Mouse (Mus musculus) right cerebral cortex, adult 18-20 months (tissue): ENCODE results near the gene Dlk2.

ENCODE experiments used
- DNase-seq: peaks from one replicate; pipeline ENCODE4 v3.0.0; 2022; ENCODE audit warnings: mixed read lengths

The Dlk2 gene

GRCm38 (mm10) chr17:46297364-46298219 is at the start of gene Dlk2:
Dlk2 (plus strand) TSS chr17:46297421.
- peak; percentile 82 for DNase-seq

DNA sequence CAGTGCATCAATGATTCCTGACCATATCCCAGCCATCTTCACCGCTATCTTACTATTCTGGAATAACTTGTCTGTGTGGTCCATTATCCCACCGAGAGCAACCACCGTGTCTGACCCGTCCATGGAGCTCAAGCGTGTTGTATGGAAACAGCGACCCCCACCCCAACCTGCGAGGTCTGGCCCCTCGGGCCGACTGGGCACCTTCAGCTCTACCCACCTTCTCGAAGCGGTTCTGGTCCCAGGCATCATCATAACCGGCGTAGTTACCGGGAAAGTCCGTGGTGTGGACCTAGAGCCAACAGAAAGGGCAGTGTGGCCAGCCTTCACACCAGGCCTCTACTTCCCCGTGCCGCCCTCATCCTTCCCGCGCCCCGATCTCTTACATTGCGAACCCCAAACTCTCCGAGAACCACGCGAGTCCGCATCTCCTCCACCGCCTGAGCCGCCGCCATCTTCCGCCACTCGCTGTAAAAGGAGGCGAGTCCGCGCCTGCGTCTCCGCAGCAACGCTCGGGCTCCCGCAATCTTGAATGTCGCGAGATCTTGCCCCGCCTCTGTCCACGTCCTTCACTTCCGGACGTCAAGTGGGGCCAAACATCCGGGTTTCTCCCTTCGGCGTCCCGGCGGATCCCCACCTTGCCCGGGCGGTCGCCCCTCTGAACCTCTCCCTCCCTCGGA is 49.6 kb upstream of the Dlk2 start, which contains the start of the genes Polr1c and Yipf3:
Polr1c (minus strand) TSS at position 543 of the 677 bp plus-strand sequence.
Yipf3 (plus strand) TSS at position 569 of the 677 bp plus-strand sequence.
- DNase-seq: peak; percentile 97

DNA sequence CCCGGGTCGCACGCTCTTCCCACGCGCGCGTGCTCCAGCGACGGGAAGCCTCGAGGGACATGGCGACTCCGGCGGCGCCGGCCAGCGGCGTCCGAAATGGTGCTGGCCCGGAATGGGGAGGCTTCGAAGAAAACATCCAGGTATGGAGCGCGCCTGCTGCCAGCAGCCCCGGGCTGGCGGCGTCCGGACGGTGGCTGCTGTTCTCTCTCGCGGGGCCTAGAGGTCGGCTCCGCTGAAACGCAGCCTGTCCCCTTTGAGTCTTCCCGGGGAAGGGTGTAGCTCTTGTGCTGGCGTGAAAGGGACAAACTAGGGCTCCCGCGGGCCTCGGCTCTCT is 49.1 kb upstream of the Dlk2 start:
- DNase-seq: no peak

- no peak for DNase-seq
Observed at GRCm38 (mm10) chr17:46251174-46251573, 46.0 kb upstream of the Dlk2 start.

DNA sequence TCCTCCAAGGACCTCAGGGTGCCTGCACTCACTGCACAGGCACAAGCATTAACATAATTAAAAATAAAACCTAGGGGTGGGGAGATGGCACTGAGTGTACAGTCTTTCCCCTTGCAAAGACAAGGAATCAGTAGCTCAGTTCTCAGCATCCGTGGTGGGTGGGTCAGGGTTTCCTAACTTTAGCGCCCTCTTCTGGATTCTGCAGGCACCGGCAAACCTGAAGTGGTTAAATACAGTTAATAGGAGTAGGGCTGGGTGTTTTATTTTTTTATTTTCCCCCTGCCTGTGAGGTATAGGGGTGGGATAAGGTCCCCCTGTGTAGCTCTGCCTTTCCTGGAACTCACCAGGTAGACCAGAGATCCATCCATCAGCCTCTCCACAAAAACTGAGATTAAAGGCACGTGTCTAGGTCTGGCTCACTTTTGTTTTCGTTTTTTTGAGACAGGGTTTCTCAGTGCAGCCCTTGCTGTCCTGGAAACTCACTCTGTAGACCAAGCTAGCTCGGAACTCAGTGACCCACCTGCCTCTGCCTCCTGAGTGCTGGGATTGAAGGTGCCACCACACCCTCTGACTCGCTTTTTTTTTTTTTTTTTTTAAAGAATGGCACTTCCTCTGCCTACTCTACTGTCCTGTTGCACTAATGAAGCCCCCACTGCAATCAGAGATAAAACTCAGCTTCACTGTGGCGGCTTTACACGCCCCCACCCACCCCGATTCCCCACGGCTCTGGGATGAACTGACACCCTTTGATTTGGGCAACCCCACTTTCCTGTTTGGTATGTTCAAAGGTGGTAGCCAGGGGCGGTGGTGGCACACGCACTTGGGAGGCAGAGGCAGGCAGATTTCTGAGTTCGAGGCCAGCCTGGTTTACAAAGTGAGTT is 44.4 kb upstream of the Dlk2 start:
- DNase-seq: no peak

- peak; percentile 95 for DNase-seq
Observed at GRCm38 (mm10) chr17:46253452-46254084, 43.7 kb upstream of the Dlk2 start, which contains the start of gene Lrrc73. Lrrc73 (plus strand) TSS chr17:46253531.

GRCm38 (mm10) chr17:46254106-46254505 is 43.1 kb upstream of the Dlk2 start:
- DNase-seq: peak; percentile 45

GRCm38 (mm10) chr17:46255147-46255546 is 42.1 kb upstream of the Dlk2 start:
- DNase-seq: no peak

GRCm38 (mm10) chr17:46258279-46259053 is 38.8 kb upstream of the Dlk2 start:
- DNase-seq: no peak

DNA sequence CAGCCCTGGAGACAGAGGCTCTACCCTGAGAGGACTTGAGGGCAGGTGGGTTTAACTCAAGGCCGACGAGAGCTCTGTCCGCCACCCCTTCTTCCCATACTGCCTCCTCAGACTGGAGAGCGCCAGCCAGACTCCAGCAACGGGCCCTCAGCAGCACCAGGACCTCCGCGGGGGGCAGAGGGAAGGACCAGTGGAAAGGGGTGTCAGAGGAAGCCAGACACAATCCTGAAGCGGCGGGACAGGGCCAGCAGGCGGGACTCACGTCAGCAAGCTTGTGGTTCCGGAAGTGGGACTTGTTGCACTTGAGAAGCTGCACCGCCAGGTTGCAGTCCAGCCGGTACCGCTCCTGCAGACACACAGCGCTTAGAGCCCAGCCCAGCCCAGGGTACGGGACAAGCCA is 37.5 kb upstream of the Dlk2 start:
- no peak for DNase-seq

GRCm38 (mm10) chr17:46262201-46262694 is 35.0 kb upstream of the Dlk2 start:
- DNase-seq: no peak

DNA sequence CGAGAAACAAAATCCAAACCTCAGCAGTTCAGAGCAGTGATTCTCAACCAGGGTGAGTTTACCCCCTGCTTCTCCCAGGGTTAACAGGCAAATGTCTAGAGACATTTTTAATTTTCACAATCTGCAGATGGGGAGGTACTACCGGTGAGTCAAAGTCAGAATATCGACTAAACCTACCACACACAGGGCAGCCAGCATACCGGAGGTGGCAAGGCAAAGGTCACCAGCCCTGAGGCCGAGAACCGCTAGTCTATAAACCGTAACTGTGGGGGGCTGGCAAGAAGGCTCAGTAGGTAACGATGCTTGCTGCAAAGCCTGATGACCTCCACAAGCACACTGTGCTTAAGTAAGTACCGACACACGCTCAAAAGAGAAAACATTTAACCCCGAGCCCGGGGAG is 31.7 kb upstream of the Dlk2 start:
- DNase-seq: no peak

DNA sequence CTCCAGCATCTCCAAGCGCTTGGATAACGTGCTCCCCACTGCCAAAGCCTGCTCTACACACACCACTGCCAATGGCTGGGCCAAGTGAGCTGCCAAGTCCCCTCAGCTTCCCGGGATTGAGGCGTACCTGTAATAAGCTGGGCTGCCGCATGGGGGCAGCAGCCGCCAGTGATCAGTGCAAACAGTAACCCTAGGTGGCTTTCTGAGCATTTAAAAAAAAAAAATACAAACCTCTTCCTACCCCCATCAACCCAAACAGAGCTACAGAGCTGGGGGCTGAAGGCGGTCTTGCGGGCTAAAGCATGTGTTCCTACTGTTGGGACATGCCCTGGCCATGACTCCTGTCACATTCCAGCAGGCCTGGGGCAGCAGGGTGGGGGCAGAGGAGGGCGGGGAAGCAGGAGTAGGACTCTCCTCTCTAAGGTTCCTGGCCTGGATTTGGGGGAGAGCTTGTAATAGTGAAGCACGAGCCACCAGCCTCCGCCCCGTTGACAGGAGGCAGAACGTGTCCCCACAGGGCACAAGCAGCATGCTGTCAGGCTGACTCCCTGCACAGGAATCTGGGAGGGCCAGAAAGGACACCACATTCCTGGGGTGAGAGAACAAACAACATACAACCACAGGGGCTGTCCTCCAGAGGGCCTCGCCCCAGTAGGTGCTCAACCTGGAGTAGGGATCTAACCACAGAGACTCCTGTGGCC is 31.2 kb upstream of the Dlk2 start:
- peak; percentile 86 for DNase-seq

DNA sequence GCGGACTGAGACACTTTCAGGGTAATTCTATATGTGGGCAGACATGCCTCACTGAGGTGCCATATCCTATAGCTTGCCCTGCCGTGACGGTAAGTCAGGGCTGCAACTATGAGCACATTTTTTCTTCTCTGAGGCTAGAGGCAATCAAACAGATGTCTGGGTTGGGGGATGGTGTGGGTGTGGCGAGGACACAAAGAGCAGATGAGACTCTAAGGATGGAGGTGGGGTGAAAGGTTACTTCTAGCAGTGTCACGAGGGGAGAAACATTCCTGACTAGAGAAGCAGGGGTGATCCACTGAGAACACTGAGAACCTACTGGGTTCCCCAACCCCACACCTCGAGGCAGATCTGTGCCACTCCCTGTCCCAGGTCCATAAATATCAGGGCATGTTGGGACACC is 30.2 kb upstream of the Dlk2 start:
- no peak for DNase-seq

DNA sequence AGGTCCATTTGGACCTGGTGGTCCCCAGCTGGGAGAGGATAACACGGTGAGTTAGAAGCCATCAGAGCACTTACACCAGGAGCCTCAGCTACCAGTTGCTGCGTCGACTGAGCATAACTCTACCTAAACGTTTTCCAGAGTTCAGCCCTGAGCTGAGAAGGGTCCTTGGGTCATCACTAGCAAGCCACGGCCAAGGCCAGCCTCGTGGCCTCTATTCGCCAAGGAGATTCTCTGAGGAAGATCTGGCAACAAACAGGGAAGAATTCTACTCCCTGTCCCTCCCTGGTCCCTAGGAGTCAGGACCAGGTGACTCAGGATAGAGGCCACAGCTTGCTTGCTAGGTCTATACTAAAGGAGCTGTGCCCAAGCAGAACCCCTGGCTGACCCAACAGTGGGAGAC is 29.7 kb upstream of the Dlk2 start:
- DNase-seq: no peak

- no peak for DNase-seq
Observed at GRCm38 (mm10) chr17:46268026-46268720, 29.0 kb upstream of the Dlk2 start.

DNA sequence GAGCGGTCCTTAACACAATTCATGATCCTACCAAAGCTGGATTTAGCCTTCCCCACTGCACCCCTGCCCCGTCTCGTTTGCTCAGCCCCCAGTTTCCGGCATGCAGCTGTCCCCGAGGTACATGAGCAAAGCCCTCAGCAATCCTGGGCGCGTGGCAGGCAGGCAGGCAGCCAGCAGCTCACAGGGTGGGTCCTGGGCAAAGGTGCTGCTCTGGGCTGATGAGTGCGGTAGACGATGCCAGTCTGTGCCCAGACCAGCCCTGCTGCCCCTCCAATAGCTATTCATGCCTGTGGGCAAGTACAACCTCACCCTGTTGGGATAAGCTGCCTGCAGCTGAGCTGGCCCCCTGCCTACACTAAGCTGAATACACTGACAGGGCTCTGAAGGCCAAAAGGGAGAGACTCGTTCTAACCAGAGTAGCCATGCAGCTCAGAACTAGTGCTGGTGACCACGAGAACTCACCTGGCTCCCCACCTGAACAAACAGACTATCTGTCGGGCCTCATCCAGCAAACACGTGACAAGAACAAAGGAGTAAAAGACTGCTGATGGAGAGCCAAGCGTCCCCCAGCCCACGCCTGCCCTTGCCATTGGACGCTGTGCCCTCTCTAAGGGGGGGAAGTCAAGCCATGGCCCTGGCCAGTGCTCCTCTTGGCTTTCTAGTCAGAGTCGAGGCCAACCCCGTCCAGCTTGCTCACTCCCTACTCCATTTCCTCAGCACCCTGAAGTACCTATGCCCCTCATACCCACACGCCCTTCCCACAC is 27.3 kb upstream of the Dlk2 start:
- no peak for DNase-seq

DNA sequence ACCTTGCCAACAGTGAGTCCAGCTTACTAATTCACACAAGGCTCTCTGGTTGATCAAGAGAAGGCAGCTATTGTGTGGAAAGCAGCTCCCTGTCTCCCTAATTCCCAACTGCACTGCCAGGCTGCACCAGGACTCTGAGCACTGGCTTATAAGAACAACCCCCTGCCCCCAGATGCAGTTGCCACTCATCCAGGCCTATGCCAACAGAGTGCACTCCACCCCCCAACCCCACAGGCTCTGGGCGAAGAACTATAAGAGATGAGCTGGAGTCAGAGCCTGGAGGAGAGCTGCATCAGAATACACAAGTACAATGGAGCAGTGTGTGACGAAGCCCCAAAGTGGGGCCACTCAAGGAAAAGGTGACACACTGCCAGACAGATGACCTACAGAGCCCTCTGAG is 25.2 kb upstream of the Dlk2 start:
- no peak for DNase-seq

DNA sequence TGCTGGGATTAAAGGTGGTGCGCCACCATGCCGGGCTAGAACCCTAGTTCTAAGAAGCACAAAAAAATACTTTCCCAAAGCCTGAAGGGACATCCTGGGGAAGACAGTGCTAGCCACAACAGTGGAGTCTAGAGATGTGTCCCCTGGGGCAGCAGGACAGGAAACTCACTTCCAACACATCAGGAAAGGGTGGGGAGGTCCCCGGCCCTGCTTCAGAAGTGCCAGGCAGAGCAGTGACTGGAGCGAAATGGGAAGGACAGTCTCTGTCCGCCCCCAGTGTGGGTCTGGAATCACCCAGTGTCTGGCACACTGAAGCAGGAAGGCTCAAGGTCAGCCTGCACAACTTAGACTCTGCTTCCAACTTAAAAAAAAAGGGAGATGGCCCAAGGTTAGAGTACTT is 24.5 kb upstream of the Dlk2 start:
- no peak for DNase-seq
